Mouse (Mus musculus): Measurements from ENCODE around the gene Wdr66.

Wdr66 gene

DNA sequence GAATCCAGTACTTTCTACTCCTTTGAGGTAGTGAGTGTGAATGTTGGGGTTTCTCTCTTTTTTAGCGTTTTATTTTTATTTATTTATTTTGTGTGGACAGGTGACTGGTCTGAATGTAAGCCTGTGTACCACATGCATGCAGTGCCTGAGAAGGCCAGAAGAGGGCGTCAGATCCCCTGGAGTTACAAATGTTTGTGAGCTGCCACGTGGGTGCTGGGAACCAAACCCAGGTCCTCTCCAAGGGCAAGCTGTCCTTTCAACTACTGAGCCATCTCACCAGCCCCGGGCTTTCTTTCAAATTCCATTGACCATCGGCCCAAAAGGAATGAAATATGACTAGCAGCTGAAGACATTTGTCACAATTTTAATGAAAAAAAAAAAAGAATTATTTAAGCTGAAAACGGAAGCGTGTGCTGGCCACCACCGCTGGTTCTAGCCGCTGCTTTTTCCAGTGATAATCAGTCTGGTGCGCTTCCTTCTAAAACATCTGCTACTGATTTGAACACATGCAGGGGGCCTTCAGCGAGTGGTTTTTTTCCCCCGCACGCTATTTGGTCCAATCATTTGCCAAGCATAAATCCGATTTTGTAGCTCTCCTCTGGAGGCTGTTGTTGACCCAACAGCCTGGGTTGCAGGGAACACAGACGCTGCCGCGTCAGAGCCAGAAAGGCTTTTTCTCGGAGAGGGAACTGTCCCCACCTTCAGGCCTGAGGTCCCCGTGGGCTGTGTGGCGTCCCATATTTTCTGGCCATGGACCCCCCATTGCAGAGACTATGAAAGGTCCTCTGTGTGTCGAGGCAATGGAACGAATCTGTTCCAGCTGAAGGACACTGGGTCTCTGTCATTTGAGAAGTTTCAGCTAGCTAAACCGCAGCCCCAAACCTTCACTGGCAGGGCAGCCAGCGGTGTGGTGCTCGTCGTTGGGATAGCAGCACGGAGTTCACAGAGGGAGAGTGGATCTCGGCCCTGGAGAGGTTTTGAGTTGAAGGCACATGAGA, 16.9 kb downstream of the Wdr66 start:
- no peak for ATAC-seq (ENCODE audit: insufficient number of reproducible peaks, low FRiP score, low TSS enrichment)

DNA sequence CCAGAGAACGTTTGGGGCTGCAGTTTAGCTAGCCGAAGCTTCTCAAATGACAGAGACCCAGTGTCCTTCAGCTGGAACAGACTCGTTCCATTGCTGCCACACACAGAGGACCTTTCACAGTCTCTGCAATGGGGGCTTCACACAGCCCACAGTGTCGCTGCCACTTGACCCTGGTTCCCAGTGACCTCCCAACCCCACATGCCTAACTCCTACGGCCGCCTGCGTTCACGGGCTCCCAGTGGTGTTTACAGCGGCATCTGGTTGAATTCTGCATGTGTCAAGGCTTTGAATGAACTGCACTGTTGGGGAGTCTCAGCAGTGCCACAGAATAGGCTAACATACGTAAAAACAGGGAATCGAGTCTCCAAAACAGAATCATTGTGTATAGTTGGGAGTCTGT, 19.0 kb downstream of the Wdr66 start:
- ATAC-seq (ENCODE audit: insufficient number of reproducible peaks, low FRiP score, low TSS enrichment) = no peak

- no peak for ATAC-seq (ENCODE audit: insufficient number of reproducible peaks, low FRiP score, low TSS enrichment)
Measured at GRCm38 (mm10) chr5:123272927-123273326, 21.0 kb downstream of the Wdr66 start.

GRCm38 (mm10) chr5:123276636-123277341, 24.9 kb downstream of the Wdr66 start:
- ATAC-seq (ENCODE audit: insufficient number of reproducible peaks, low FRiP score, low TSS enrichment) = no peak

DNA sequence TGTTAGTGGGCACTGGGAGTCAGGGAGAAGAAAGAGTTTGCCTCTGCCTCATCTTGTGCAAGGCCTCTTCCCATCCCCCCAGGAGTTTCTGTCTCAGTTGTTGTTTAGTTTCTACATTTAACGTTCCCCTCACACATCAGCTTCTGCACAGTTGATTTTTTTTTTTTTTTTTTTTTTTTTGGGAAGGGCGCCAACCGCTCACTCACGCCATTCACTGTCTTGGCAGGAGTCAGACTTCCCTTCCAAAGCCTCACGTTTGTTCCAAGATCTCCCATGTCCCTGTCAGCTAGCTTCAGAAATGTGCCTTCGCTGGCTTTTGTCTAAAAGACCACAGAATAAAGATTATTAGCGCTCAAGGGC, 25.4 kb downstream of the Wdr66 start:
- no peak for ATAC-seq (ENCODE audit: insufficient number of reproducible peaks, low FRiP score, low TSS enrichment)

- ATAC-seq (ENCODE audit: insufficient number of reproducible peaks, low FRiP score, low TSS enrichment) = no peak
Measured at GRCm38 (mm10) chr5:123277704-123278103, 25.8 kb downstream of the Wdr66 start.

DNA sequence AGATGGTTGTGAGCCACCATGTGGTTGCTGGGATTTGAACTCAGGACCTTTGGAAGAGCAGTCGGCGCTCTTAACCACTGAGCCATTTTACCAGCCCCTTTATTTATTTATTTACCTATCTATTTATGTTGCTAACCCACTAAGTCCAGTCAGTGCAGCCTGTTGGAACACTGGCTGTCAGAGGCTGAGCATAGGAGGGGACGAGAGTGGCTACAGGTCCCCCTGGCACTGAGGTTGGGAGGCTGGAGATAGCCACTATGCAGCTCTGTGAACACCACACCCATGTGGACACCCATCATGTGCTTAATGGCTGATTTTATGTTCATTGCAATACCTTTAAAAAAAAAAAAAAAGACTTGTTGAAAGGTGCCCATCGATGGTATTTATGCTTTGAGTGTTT, 27.3 kb downstream of the Wdr66 start:
- no peak for ATAC-seq (ENCODE audit: insufficient number of reproducible peaks, low FRiP score, low TSS enrichment)

DNA sequence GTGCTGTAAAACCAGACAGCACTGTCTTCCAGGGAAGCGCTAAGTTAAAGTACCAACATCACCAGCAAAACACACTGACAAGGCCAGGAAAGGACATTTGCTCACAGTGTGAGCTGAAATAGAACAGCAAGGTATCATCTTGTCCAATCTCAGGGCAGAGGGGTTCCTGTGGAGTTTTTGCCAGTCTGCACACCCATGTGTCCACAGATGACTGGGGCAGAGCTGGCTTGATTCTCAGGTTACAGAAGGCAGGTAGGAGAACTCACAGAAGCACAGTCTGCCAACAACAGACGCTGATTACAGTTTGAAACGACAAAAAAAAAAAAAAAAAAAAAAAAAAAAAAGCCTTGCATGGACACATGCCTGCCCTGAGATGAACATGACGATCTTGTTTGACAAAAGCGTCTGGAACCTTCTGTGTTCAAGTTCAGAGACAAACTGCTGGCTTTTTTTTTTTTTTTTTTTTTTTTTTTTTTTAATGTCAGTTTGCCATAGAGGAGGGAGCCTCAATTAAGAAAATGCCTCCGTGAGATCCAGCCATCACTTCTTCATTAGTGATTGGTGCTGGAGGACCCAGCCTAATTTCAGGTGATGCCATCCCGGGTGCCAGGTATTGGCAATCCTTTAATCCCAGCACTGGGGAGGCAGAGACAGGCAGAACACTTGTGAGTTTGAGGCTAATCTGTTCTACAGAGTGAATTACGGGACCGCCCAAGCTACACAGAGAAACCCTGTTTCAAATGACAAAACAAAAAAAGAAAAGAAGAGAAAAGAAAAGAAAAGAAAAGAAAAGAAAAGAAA, 29.6 kb downstream of the Wdr66 start:
- no peak for ATAC-seq (ENCODE audit: insufficient number of reproducible peaks, low FRiP score, low TSS enrichment)

- no peak for ATAC-seq (ENCODE audit: insufficient number of reproducible peaks, low FRiP score, low TSS enrichment)
Measured at GRCm38 (mm10) chr5:123285174-123285573, 33.3 kb downstream of the Wdr66 start.

GRCm38 (mm10) chr5:123288079-123288478, 36.2 kb downstream of the Wdr66 start:
- no peak for ATAC-seq (ENCODE audit: insufficient number of reproducible peaks, low FRiP score, low TSS enrichment)

GRCm38 (mm10) chr5:123294653-123295052, 42.8 kb downstream of the Wdr66 start:
- ATAC-seq (ENCODE audit: insufficient number of reproducible peaks, low FRiP score, low TSS enrichment) = no peak

GRCm38 (mm10) chr5:123296224-123296806, 44.4 kb downstream of the Wdr66 start:
- no peak for ATAC-seq (ENCODE audit: insufficient number of reproducible peaks, low FRiP score, low TSS enrichment)

GRCm38 (mm10) chr5:123296972-123297754, 45.3 kb downstream of the Wdr66 start:
- ATAC-seq (ENCODE audit: insufficient number of reproducible peaks, low FRiP score, low TSS enrichment) = no peak

- ATAC-seq (ENCODE audit: insufficient number of reproducible peaks, low FRiP score, low TSS enrichment) = no peak
Measured at GRCm38 (mm10) chr5:123297830-123298229, 45.9 kb downstream of the Wdr66 start.

DNA sequence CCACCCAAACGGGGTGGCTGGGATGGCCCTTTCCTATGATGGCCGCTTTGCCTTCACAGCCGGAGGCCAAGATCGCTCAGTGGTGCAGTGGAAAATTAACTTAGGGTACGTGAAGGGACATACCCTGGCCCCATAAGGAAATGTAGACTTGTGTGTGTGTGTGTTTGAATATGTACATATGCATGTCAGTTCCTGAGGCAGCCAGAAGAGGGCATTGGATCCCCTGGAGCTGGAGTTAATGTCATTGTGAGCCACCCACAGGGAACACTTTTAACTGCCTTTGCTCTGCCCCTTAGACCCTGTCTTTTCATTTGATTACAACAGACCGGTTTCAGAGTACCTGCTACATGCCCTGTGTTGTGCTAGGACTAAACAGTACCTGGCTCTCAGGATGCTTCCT, 46.6 kb downstream of the Wdr66 start:
- no peak for ATAC-seq (ENCODE audit: insufficient number of reproducible peaks, low FRiP score, low TSS enrichment)

- ATAC-seq (ENCODE audit: insufficient number of reproducible peaks, low FRiP score, low TSS enrichment) = no peak
Measured at GRCm38 (mm10) chr5:123300496-123301034, 48.7 kb downstream of the Wdr66 start.

DNA sequence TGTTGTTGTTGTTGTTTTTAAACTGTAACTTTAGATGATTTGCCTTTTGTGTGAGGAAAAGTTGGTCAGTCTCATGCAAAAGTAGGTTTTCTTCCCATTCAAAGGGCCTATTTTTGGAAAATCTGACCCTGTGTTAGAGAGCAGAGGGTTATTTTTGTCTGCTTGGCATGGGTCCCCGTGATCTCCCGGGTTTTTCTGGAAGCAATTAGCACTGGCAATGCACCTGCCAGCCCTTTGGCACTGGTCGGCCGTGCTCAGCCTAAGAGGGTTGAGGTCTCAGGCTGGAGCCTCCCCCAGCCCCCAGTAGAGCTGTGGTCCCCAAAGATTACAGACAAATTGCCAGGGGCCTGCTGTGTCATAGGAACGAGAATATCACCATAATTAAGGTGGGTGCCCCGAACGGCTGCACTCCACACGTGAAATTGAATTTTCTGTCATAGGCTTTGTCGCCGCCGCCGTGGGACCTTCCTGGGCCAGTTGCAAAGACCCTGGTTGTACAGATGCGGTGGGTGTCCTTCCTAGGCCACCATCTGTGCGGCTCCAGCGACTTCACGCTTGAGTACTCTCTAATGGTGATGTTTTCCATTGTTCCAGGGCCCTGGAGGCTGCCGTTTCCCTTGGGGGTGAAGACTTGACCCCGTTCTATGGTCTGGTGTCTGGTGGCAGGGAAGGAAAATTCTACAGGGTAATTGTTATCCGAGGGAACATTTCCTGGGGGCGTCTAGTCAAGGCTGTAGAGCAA, 50.0 kb downstream of the Wdr66 start:
- ATAC-seq (ENCODE audit: insufficient number of reproducible peaks, low FRiP score, low TSS enrichment) = no peak; the same call in 1 of the 2 replicates

DNA sequence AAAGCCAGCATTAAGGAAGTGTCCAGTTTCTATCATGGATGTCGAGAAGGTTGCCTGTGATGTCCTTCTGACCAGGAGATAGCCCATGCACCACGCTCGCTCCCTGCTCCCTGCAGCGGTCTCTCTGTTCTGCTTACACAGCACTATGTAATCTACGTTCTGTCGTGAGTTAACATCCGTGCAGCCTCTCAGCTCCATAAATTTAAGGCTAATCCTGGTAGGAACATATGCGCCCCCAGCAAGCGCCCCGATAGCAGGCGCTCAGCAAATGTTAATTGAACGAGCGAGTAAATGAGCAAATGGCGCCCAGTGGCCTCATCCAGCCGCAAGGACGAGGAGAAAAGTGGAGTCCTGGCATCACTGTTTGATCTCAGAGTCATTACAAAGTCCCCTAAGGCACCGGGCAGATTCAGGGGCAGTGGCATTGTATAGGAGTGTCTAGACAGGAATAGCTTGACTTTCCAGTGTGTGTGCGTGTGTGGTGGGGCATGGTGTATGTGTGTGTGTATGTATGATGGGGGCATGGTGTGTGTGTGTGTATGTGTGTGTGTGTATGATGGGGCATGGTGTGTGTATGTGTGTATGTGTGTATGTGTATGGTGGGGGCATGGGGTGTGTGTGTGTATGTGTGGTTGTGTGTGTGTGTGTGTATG, 55.9 kb downstream of the Wdr66 start:
- ATAC-seq (ENCODE audit: insufficient number of reproducible peaks, low FRiP score, low TSS enrichment) = no peak
